Mouse (Mus musculus) liver, postnatal 0 days (tissue): ENCODE data around the gene Gm3839. TPM values are rescaled to one million over a fixed set of nuclear protein-coding genes. Genes with fewer than 3 reads are reported as not detected.

Experiments
- ATAC-seq: fragments of 200-750 bp; cut with Nextera tagmentation; 2 replicates; pipeline ENCODE4 v1.8.0; 2017; ENCODE audit warnings: mild to moderate bottlenecking, moderate library complexity
- DNase-seq: peaks from one replicate; pipeline ENCODE4 v3.0.0-alpha.2; 2016
- H3K27ac ChIP-seq: fragments of 300-500 bp; sonication (generic); 2 replicates; pipeline ENCODE4 v1.5.1; 2014; ENCODE audit warnings: antibody characterized with exemption, moderate library complexity, mild to moderate bottlenecking, low read depth
- H3K27me3 ChIP-seq: fragments of 300-500 bp; sonication (generic); 2 replicates; pipeline ENCODE4 v1.6.1; 2014; ENCODE audit warnings: low read length, control low read depth, mixed read lengths; ENCODE audit not compliant: insufficient read depth
- H3K36me3 ChIP-seq: fragments of 300-500 bp; sonication (generic); replicated peaks from 2 replicates; pipeline ENCODE4 v1.6.1; 2014; ENCODE audit warnings: mild to moderate bottlenecking, control low read depth, low read length, moderate library complexity, mixed read lengths; ENCODE audit not compliant: insufficient read depth
- H3K4me1 ChIP-seq: fragments of 300-500 bp; sonication (generic); 2 replicates; pipeline ENCODE4 v1.6.1; 2014; ENCODE audit warnings: antibody characterized with exemption, mild to moderate bottlenecking, control low read depth; ENCODE audit not compliant: insufficient read depth
- H3K4me2 ChIP-seq: fragments of 300-500 bp; sonication (generic); 2 replicates; pipeline ENCODE4 v1.6.1; 2014; ENCODE audit warnings: low read depth, mild to moderate bottlenecking, low read length, moderate library complexity, mixed read lengths
- H3K4me3 ChIP-seq: fragments of 300-500 bp; sonication (generic); 2 replicates; pipeline ENCODE4 v1.5.1; 2014; ENCODE audit warnings: low read depth, low read length
- H3K9ac ChIP-seq: fragments of 300-500 bp; sonication (generic); replicated peaks from 2 replicates; pipeline ENCODE4 v1.6.1; 2014; ENCODE audit warnings: mild to moderate bottlenecking, moderate library complexity
- H3K9me3 ChIP-seq: fragments of 300-500 bp; sonication (generic); 2 replicates; pipeline ENCODE4 v1.6.1; 2016; ENCODE audit warnings: mild to moderate bottlenecking, control low read depth, low read length, mixed read lengths
- CTCF ChIP-seq: sonication (generic); IDR thresholded peaks from 2 replicates; pipeline ENCODE4 v1.5.1; 2016; ENCODE audit warnings: antibody characterized with exemption, low read depth
- EP300 ChIP-seq: IDR thresholded peaks from 2 replicates; pipeline ENCODE4 v1.6.1; 2016; ENCODE audit warnings: antibody characterized with exemption, low read depth, mild to moderate bottlenecking
- WGBS: fragments of 180-500 bp; shearing (Covaris S2); extraction: QIAGEN DNeasy Blood & Tissue Kit; methylation state at CpG from one replicate; pipeline ENCODE4 v1.1.7; 2014; ENCODE audit not compliant: insufficient replicate concordance; 5-methylcytosine and 5-hydroxymethylcytosine counted together
- microRNA-seq: library from miRNA; unstranded; fragments of <30 nt; microRNA quantifications from one replicate; pipeline ENCODE4, GENCODE M21; 2016
- polyA plus RNA-seq: library from polyadenylated mRNA; unstranded; fragments of >200 nt; fragmentation: Nextera tagmentation; extraction: Ambion mirVana; gene quantifications from 2 replicates; pipeline ENCODE4 v1.2.1, GENCODE M21; 2015

Gene Gm3839
- polyA plus RNA-seq, 1 experiment from 2014 or later, result 1.6 TPM

- H3K4me2 ChIP-seq, result no peak overlapping the region
- no peak for DNase-seq
- H3K27ac ChIP-seq, result no peak overlapping the region
- 66% methylated on average over 4 of the region's 4 CpGs for WGBS
- H3K9me3 ChIP-seq, result no peaks in the 10 kb centered on the region
- H3K4me3 ChIP-seq, result no peak overlapping the region
- no peak overlapping the region for H3K9ac ChIP-seq
- no peaks in the 10 kb centered on the region for H3K36me3 ChIP-seq
- ATAC-seq, result no peak
- no peaks in the 10 kb centered on the region for H3K27me3 ChIP-seq
- no peaks in the 10 kb centered on the region for H3K4me1 ChIP-seq
- TF ChIP-seq CTCF, result no peak
- no peak for TF ChIP-seq EP300
Measured at GRCm38 (mm10) chr14:11257161-11257705, 99.3 kb downstream of the Gm3839 start.

DNA sequence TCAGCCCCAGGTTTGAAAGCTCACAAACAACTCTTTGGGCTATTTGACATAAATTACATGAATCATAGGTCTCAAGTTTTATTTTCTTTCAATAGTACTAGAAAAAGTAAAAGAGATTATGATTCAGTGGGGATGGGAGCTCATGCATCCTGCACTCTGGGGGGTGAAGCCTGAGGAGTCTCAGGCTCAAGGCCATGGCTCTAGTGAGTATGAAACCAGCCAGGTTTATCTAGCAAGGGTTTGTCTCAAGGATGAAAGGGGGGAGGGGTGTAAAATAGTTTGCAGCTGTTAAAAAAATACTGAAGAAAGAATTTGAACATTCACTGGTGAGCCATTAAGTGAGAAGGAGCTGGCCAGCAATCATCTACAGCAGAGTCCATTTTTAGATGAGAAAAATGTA is 108.5 kb downstream of the Gm3839 start:
- Histone ChIP-seq H3K27ac (no peak overlapping the region), H3K4me1 (no peaks in the 10 kb centered on the region), H3K36me3 (no peaks in the 10 kb centered on the region), H3K9ac (no peak overlapping the region), H3K27me3 (no peaks in the 10 kb centered on the region), H3K4me2 (no peak overlapping the region), H3K4me3 (no peak overlapping the region), H3K9me3 (no peaks in the 10 kb centered on the region)
- TF ChIP-seq EP300, result no peak
- TF ChIP-seq CTCF, result no peak
- DNase-seq (no peak), ATAC-seq (no peak)

DNA sequence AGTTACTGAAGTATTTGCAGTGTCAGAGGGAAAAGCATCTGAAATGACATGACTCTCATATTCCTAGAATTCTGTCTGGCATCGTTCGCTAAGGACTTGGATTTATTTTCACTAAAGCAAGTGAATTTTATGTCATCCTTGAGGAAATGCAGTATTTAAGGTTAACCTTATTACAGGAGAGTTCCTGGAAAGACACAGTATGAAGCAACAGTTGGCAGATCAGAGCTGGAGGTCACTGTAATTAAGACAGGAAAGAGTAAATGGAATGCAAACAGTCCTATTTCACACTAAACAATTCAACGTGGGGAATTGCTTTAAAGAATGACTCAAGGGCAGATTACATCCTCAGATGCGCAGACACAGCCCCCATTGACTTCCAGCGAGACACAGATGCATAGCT is 112.0 kb downstream of the Gm3839 start:
- Histone ChIP-seq H3K4me1 (no peaks in the 10 kb centered on the region), H3K9me3 (no peaks in the 10 kb centered on the region), H3K4me2 (no peak overlapping the region), H3K27me3 (no peaks in the 10 kb centered on the region), H3K27ac (no peak overlapping the region), H3K4me3 (no peak overlapping the region), H3K36me3 (no peaks in the 10 kb centered on the region), H3K9ac (no peak overlapping the region)
- WGBS, result 49% methylated on average over 5 of the region's 5 CpGs
- no peak for TF ChIP-seq CTCF
- TF ChIP-seq EP300, result no peak
- ATAC-seq (no peak), DNase-seq (no peak)

GRCm38 (mm10) chr14:11232086-11232485 is 124.4 kb downstream of the Gm3839 start:
- ATAC-seq (no peak), DNase-seq (no peak)
- H3K27ac ChIP-seq, result no peak overlapping the region
- no peak overlapping the region for H3K4me2 ChIP-seq
- TF ChIP-seq CTCF, result no peak
- TF ChIP-seq EP300, result no peak
- H3K4me3 ChIP-seq, result no peak overlapping the region
- 81% methylated on average over 7 of the region's 7 CpGs for WGBS
- H3K36me3 ChIP-seq, result no peaks in the 10 kb centered on the region
- no peaks in the 10 kb centered on the region for H3K4me1 ChIP-seq
- H3K9ac ChIP-seq, result no peak overlapping the region
- H3K27me3 ChIP-seq, result no peaks in the 10 kb centered on the region
- no peaks in the 10 kb centered on the region for H3K9me3 ChIP-seq

Small RNAs within 50 kb of the gene (microRNA-seq; reads per million reads assigned to microRNA genes)
- not detected for gene Mir5124b

Other genes with a start within 250 kb of the Gm3839 start
- gene Fhit, start 194.7 kb downstream of the Gm3839 start, polyA plus RNA-seq, result 7.9 and 8.1 TPM in 2 replicates
- gene Ptprg, start 196.8 kb upstream of the Gm3839 start, polyA plus RNA-seq, result 1.7 and 2.7 TPM in 2 replicates